1 mouse cellular context compared by ENCODE assay signal in genomic region chr2:180582481-180583153, GRCm38 (mm10).
TF ChIP-seq lines count a peak whose summit lies in the region.

No protein-coding gene starts in this region.

TF ChIP-seq in MEL, 35 proteins besides CTCF, POLR2A, EP300 and RAD21 (continued from another document):
- no peak for TF ChIP-seq MAFK (IDR thresholded peaks at IDR 0.05; ENCODE audit: borderline replicate concordance, low read depth, low read length)
- peak; percentile 68 for TF ChIP-seq SMC3 (IDR thresholded peaks at IDR 0.05; ENCODE audit: low read depth, low read length)
- peak; percentile 79; the same call in 1 of the 2 replicates for TF ChIP-seq MYC (IDR thresholded peaks at IDR 0.05; ENCODE audit: low read depth, low read length)
- no peak for TF ChIP-seq RCOR1 (IDR thresholded peaks at IDR 0.05; ENCODE audit: low read depth, low read length)
- peak; percentile 96 for TF ChIP-seq NRF1 (IDR thresholded peaks at IDR 0.05; ENCODE audit: insufficient read depth, low read depth, low read length, poor library complexity, severe bottlenecking)
- no peak for TF ChIP-seq JUND (IDR thresholded peaks at IDR 0.05; ENCODE audit: low read depth, low read length)
- TF ChIP-seq USF1 (IDR thresholded peaks at IDR 0.05; ENCODE audit: low read depth, low read length): no peak
- no peak for TF ChIP-seq GABPA (IDR thresholded peaks at IDR 0.05; ENCODE audit: low read depth, low read length)
- TF ChIP-seq MXI1 (IDR thresholded peaks at IDR 0.05; ENCODE audit: low read depth, low read length): peak; percentile 72
- TF ChIP-seq USF2 (IDR thresholded peaks at IDR 0.05; ENCODE audit: borderline replicate concordance in 1 of 2, insufficient read depth in 1 of 2, low read depth in 1 of 2, low read length in 2 of 2): no peak
- no peak for TF ChIP-seq E2F4 (IDR thresholded peaks at IDR 0.05; ENCODE audit: borderline replicate concordance, low read depth, low read length)
- TF ChIP-seq ZC3H11A (IDR thresholded peaks at IDR 0.05; ENCODE audit: low read depth, low read length): no peak
- TF ChIP-seq POLR2AphosphoS2 (IDR thresholded peaks at IDR 0.05; ENCODE audit: low read length): peak; percentile 83
- no peak for TF ChIP-seq ZNF384 (IDR thresholded peaks at IDR 0.05; ENCODE audit: low read depth, low read length)
- TF ChIP-seq UBTF (IDR thresholded peaks at IDR 0.05; ENCODE audit: borderline replicate concordance, insufficient read depth, low read depth, low read length): no peak
- no peak for TF ChIP-seq TCF12 (IDR thresholded peaks at IDR 0.05; ENCODE audit: low read depth, low read length)
- TF ChIP-seq ETS1 (IDR thresholded peaks at IDR 0.05; ENCODE audit: low read depth, low read length): peak; percentile 47; the same call in 1 of the 2 replicates
- TF ChIP-seq ZKSCAN1 (IDR thresholded peaks at IDR 0.05; ENCODE audit: low read depth, low read length): no peak
- peak; percentile 49; the same call in 1 of the 2 replicates for TF ChIP-seq MAX (IDR thresholded peaks at IDR 0.05; ENCODE audit: low read length)
- no peak for TF ChIP-seq CHD2 (IDR thresholded peaks at IDR 0.05; ENCODE audit: low read length)
- TF ChIP-seq POLR2AphosphoS5 (IDR thresholded peaks at IDR 0.05; ENCODE audit: borderline replicate concordance, low read depth, low read length): no peak
- peak; percentile 87 for TF ChIP-seq ELF1 (IDR thresholded peaks at IDR 0.05; ENCODE audit: low read depth, low read length)
- no peak for TF ChIP-seq MEF2A (IDR thresholded peaks at IDR 0.05; ENCODE audit: extremely low read depth, insufficient replicate concordance, low read depth, low read length, poor library complexity, severe bottlenecking)
- TF ChIP-seq GATA1 (IDR thresholded peaks at IDR 0.05; ENCODE audit: low read depth, low read length): no peak
- TF ChIP-seq KAT2A (conservative IDR thresholded peaks at IDR 0.05; ENCODE audit: low read depth, low read length): no peak
- TF ChIP-seq ZMIZ1 (IDR thresholded peaks at IDR 0.05; ENCODE audit: low read depth, low read length): peak; percentile 64; the same call in 1 of the 2 replicates
TF ChIP-seq in MEL: peak in this region for 13.
